Mouse (Mus musculus): Measurements from ENCODE around the gene Nap1l1.
"Not testable (repeated sequence)": the region's sequence is repeated elsewhere in the genome, so short reads cannot be mapped to it uniquely, and the experiment has no call there.

Nap1l1 gene

GRCm38 (mm10) chr10:111472686-111473510 lies at the start of gene Nap1l1:
Gene Nap1l1 (plus strand): TSS chr10:111473223.
- DNase-seq: peak; percentile 96 to 97

GRCm38 (mm10) chr10:111426491-111426890 lies 46.5 kb upstream of the Nap1l1 start:
- DNase-seq: no peak

- DNase-seq: no peak
These were observed 39.5 kb upstream of the Nap1l1 start for GRCm38 (mm10) chr10:111433502-111433901.

- DNase-seq: no peak
These were observed 32.0 kb upstream of the Nap1l1 start for GRCm38 (mm10) chr10:111441034-111441440.

- no peak for DNase-seq
These were observed 28.8 kb upstream of the Nap1l1 start for GRCm38 (mm10) chr10:111444199-111444598.

- no peak for DNase-seq
These were observed 26.9 kb upstream of the Nap1l1 start for GRCm38 (mm10) chr10:111445939-111446671.

GRCm38 (mm10) chr10:111446672-111447008 lies 26.4 kb upstream of the Nap1l1 start:
- DNase-seq: not testable (repeated sequence)

- DNase-seq: not testable (repeated sequence)
These were observed 23.4 kb upstream of the Nap1l1 start for GRCm38 (mm10) chr10:111449662-111450061.

GRCm38 (mm10) chr10:111451683-111452322 lies 21.2 kb upstream of the Nap1l1 start:
- DNase-seq: no peak

- DNase-seq: no peak
These were observed 20.6 kb upstream of the Nap1l1 start for GRCm38 (mm10) chr10:111452426-111452825.

GRCm38 (mm10) chr10:111454698-111455308 lies 18.2 kb upstream of the Nap1l1 start:
- DNase-seq: no peak

- DNase-seq: no peak
These were observed 14.9 kb upstream of the Nap1l1 start for GRCm38 (mm10) chr10:111458088-111458487.

GRCm38 (mm10) chr10:111459040-111459439 lies 14.0 kb upstream of the Nap1l1 start:
- DNase-seq: no peak

- no peak for DNase-seq
These were observed 13.1 kb upstream of the Nap1l1 start for GRCm38 (mm10) chr10:111459874-111460273.

- no peak for DNase-seq
These were observed 12.6 kb upstream of the Nap1l1 start for GRCm38 (mm10) chr10:111460381-111460780.

- no peak for DNase-seq
These were observed 8.2 kb upstream of the Nap1l1 start for GRCm38 (mm10) chr10:111464833-111465232.

- DNase-seq: no peak
These were observed 7.6 kb upstream of the Nap1l1 start for GRCm38 (mm10) chr10:111465409-111465808.

GRCm38 (mm10) chr10:111471166-111471565 lies 1.9 kb upstream of the Nap1l1 start:
- DNase-seq: no peak

GRCm38 (mm10) chr10:111473511-111474371 lies 718 bp downstream of the Nap1l1 start:
- DNase-seq: peak; percentile 63 to 78

GRCm38 (mm10) chr10:111476301-111476700 lies 3.3 kb downstream of the Nap1l1 start:
- DNase-seq: no peak

GRCm38 (mm10) chr10:111476989-111477510 lies 4.0 kb downstream of the Nap1l1 start:
- no peak for DNase-seq

GRCm38 (mm10) chr10:111479599-111479998 lies 6.6 kb downstream of the Nap1l1 start:
- DNase-seq: no peak

Measured in kidney, postnatal 4 days (tissue).